Mouse (Mus musculus) testis, adult 2 months (tissue): ENCODE measurements around the gene Ugt1a8.
"Not testable (repeated sequence)": the region's sequence is repeated elsewhere in the genome, so short reads cannot be mapped to it uniquely, and the experiment has no call there.

Experiments
- CTCF ChIP-seq: fragments of 200-500 bp; IDR thresholded peaks from 2 replicates; pipeline ENCODE4 v1.5.1; 2012; ENCODE audit warnings: low read depth, mild to moderate bottlenecking, inconsistent platforms, low read length, moderate library complexity; ENCODE audit not compliant: control insufficient read depth, insufficient read depth, insufficient replicate concordance
- POLR2A ChIP-seq: fragments of 200-500 bp; IDR thresholded peaks from 2 replicates; pipeline ENCODE4 v1.6.1; 2012; ENCODE audit warnings: low read depth, mild to moderate bottlenecking, inconsistent platforms, low read length, moderate library complexity; ENCODE audit not compliant: control insufficient read depth

GRCm38 (mm10) chr1:88130223-88130622 lies 42.6 kb downstream of the Ugt1a8 start:
- not testable (repeated sequence) for TF ChIP-seq POLR2A, CTCF
